Mouse (Mus musculus) ovary, postnatal 36 days (tissue): ENCODE measurements around the gene Gm36176.
"Not testable (repeated sequence)": the region's sequence is repeated elsewhere in the genome, so short reads cannot be mapped to it uniquely, and the experiment has no call there.

ENCODE experiments used
- DNase-seq: peaks from one replicate; pipeline ENCODE4 v3.0.0; 2022; ENCODE audit warnings: low spot score, mixed read lengths

The Gm36176 gene

GRCm38 (mm10) chr10:77846503-77846902 lies at the start of gene Gm36176:
Gene Gm36176 (plus strand): TSS chr10:77846803.
- DNase-seq = no peak

- no peak for DNase-seq
These were observed 48.9 kb upstream of the Gm36176 start for GRCm38 (mm10) chr10:77797677-77798076.

- DNase-seq = not testable (repeated sequence)
These were observed 48.3 kb upstream of the Gm36176 start for GRCm38 (mm10) chr10:77798164-77798920.

GRCm38 (mm10) chr10:77798921-77799508 lies 47.6 kb upstream of the Gm36176 start, which contains the start of gene Gm19668:
Gene Gm19668 (minus strand): TSS chr10:77799133.
- DNase-seq = no peak

- no peak for DNase-seq
These were observed 42.5 kb upstream of the Gm36176 start for GRCm38 (mm10) chr10:77804095-77804494.

- DNase-seq = no peak
These were observed 34.9 kb upstream of the Gm36176 start, which contains the start of gene Gm9507 for GRCm38 (mm10) chr10:77811743-77812142. Gene Gm9507 (minus strand): TSS chr10:77811843.

GRCm38 (mm10) chr10:77814382-77814781 lies 32.2 kb upstream of the Gm36176 start, which contains the start of gene Gm2696:
Gene Gm2696 (plus strand): TSS chr10:77814682.
- no peak for DNase-seq

- no peak for DNase-seq
These were observed 31.1 kb upstream of the Gm36176 start for GRCm38 (mm10) chr10:77815514-77815913.

- no peak for DNase-seq
These were observed 28.1 kb upstream of the Gm36176 start for GRCm38 (mm10) chr10:77818523-77818922.

- no peak for DNase-seq
These were observed 27.4 kb upstream of the Gm36176 start for GRCm38 (mm10) chr10:77819203-77819602.

GRCm38 (mm10) chr10:77826951-77827350 lies 19.7 kb upstream of the Gm36176 start, which contains the start of gene Krtap10-4:
Gene Krtap10-4 (minus strand): TSS chr10:77827095.
- DNase-seq = no peak

- DNase-seq = no peak
These were observed 11.0 kb upstream of the Gm36176 start, which contains the start of gene Krtap10-10 for GRCm38 (mm10) chr10:77835647-77836046. Gene Krtap10-10 (plus strand): TSS chr10:77835947.

GRCm38 (mm10) chr10:77839006-77839405 lies 7.6 kb upstream of the Gm36176 start:
- DNase-seq = no peak

GRCm38 (mm10) chr10:77846961-77847360 lies 358 bp downstream of the Gm36176 start:
- DNase-seq = no peak

GRCm38 (mm10) chr10:77847538-77847937 lies 935 bp downstream of the Gm36176 start:
- DNase-seq = no peak

GRCm38 (mm10) chr10:77852559-77852958 lies 6.0 kb downstream of the Gm36176 start, which contains the start of gene Gm10318:
Gene Gm10318 (plus strand): TSS chr10:77852859.
- no peak for DNase-seq

GRCm38 (mm10) chr10:77861675-77862074 lies 15.1 kb downstream of the Gm36176 start, which contains the start of gene Gm3285:
Gene Gm3285 (plus strand): TSS chr10:77861975.
- no peak for DNase-seq

GRCm38 (mm10) chr10:77864067-77864761 lies 17.6 kb downstream of the Gm36176 start:
- peak; percentile 33 for DNase-seq

- DNase-seq = no peak
These were observed 18.1 kb downstream of the Gm36176 start for GRCm38 (mm10) chr10:77864762-77865143.

- DNase-seq = no peak
These were observed 20.9 kb downstream of the Gm36176 start for GRCm38 (mm10) chr10:77867546-77867945.

GRCm38 (mm10) chr10:77869651-77870050 lies 23.0 kb downstream of the Gm36176 start:
- DNase-seq = no peak

- peak; percentile 30 for DNase-seq
These were observed 32.4 kb downstream of the Gm36176 start for GRCm38 (mm10) chr10:77878985-77879384.
